Mouse (Mus musculus): ENCODE data around the gene Ppp4r4.

The Ppp4r4 gene

DNA sequence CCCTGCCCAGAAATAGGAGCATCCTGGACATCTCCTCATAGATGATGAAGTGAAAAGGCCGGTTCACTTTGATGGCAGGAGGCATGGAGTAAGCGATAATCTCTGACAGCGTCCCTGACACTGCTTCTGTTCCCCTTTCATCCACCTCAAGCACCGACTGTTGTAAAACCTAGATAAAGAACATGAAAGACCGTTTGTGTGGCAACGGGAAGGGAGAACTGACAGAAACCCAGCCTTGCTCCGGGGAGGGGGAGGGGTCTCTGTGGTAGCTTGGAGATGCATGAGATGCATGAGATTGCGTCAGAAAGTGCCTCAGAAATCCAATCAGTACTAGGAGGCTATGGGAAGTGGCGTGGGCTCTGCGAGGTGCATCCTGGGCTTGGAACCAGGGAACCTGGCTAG is 84.8 kb downstream of the Ppp4r4 start:
- H3K36me3 ChIP-seq (ENCODE audit: insufficient read depth, low read length), result no peaks in the 10 kb centered on the region
- no peak for TF ChIP-seq POU5F1 (IDR thresholded peaks at IDR 0.05; ENCODE audit: borderline replicate concordance, low read length)
- TF ChIP-seq NANOG (IDR thresholded peaks at IDR 0.05; ENCODE audit: borderline replicate concordance, low read length), result no peak
- no peak for TF ChIP-seq CTCF (conservative IDR thresholded peaks at IDR 0.05; ENCODE audit: low read length)
- H3K27me3 ChIP-seq (ENCODE audit: insufficient read depth, low read length), result no peaks in the 10 kb centered on the region
- no peaks in the 10 kb centered on the region for H3K4me1 ChIP-seq (replicated peaks; ENCODE audit: low read depth, low read length)
- H3K4me3 ChIP-seq (replicated peaks; ENCODE audit: low read length), result no peak overlapping the region
- H3K9me3 ChIP-seq (ENCODE audit: low read length), result peaks cover 8% of the 10 kb centered on the region

DNA sequence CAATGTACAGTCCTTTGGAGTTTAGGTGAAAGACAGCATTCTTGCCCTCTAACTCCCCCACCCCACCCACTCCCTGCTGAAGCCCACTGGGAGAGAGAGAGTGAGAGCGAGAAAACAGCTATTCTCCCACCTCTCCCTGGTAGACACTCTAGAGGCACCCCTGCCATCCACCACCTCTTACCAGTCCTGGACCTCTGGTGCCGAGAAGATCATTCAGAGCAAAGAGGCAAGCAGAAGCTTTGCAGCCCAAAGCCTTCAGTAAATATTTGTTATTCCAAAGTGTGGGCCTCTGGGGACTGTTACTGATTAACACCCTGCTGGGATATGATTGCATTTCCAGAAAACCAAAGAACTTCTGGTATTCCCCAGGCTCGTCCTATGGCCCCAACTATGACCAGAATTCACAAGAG is 99.1 kb downstream of the Ppp4r4 start, which contains the start of gene Serpina10:
Serpina10 (minus strand) TSS at position 242 of the 410 bp plus-strand sequence.
- no peaks in the 10 kb centered on the region for H3K4me1 ChIP-seq (replicated peaks; ENCODE audit: low read depth, low read length)
- H3K4me3 ChIP-seq (replicated peaks; ENCODE audit: low read length), result no peak within 1 kb of the TSS
- TF ChIP-seq NANOG (IDR thresholded peaks at IDR 0.05; ENCODE audit: borderline replicate concordance, low read length) (no peak), CTCF (conservative IDR thresholded peaks at IDR 0.05; ENCODE audit: low read length) (no peak), POU5F1 (IDR thresholded peaks at IDR 0.05; ENCODE audit: borderline replicate concordance, low read length) (no peak)
- peaks cover 11% of the 10 kb centered on the region; the same call in 1 of the 2 replicates for H3K27me3 ChIP-seq (ENCODE audit: insufficient read depth, low read length)
- no peaks in the 10 kb centered on the region; the same call in 1 of the 2 replicates for H3K9me3 ChIP-seq (ENCODE audit: low read length)
- H3K36me3 ChIP-seq (ENCODE audit: insufficient read depth, low read length), result no peaks in the 10 kb centered on the region

DNA sequence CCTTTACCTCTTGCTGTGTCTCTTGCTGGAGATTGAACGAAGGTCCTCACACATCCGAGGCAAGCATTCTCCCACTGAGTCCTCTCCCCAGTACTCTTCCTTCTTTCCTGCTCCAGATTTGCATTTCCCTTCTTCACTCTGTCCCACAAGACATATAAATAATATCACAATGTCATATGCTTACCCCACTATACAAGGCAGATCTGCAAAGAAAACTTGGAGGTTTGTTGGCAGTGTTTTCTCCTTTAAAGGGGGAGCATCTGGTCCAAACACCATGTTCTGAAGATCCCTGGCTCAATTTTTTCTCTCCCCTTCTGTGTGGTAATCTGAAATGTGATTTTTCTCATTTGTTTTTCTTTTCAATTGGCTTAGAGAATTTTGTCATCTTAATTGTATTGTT is 102.3 kb downstream of the Ppp4r4 start:
- no peak for TF ChIP-seq CTCF (conservative IDR thresholded peaks at IDR 0.05; ENCODE audit: low read length)
- TF ChIP-seq NANOG (IDR thresholded peaks at IDR 0.05; ENCODE audit: borderline replicate concordance, low read length), result no peak
- TF ChIP-seq POU5F1 (IDR thresholded peaks at IDR 0.05; ENCODE audit: borderline replicate concordance, low read length), result no peak
- Histone ChIP-seq H3K27me3 (ENCODE audit: insufficient read depth, low read length) (peaks cover 2% of the 10 kb centered on the region; the same call in 1 of the 2 replicates), H3K36me3 (ENCODE audit: insufficient read depth, low read length) (no peaks in the 10 kb centered on the region), H3K4me3 (replicated peaks; ENCODE audit: low read length) (no peak overlapping the region), H3K9me3 (ENCODE audit: low read length) (no peaks in the 10 kb centered on the region), H3K4me1 (replicated peaks; ENCODE audit: low read depth, low read length) (no peaks in the 10 kb centered on the region)

DNA sequence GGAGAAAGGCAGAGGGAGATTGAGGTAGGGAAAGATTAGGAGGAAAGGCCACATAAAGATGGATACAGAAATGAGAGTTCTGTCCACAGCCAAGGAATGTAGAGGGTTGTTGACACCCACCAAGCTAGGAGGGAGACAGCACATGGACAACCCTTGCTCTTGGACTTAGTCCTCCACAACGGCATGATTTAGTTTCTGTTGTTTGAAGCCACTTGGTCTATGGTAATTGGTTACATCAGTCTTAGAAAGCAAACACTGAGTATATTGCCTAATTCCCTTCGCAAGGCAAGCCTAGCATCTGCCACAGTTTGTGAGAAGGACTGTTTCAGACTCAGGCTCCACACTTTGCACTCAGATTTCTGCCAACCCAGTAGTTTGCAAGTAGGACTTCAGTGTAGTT is 103.8 kb downstream of the Ppp4r4 start:
- Histone ChIP-seq H3K36me3 (ENCODE audit: insufficient read depth, low read length) (no peaks in the 10 kb centered on the region), H3K9me3 (ENCODE audit: low read length) (no peaks in the 10 kb centered on the region), H3K4me1 (replicated peaks; ENCODE audit: low read depth, low read length) (no peaks in the 10 kb centered on the region), H3K4me3 (replicated peaks; ENCODE audit: low read length) (no peak overlapping the region), H3K27me3 (ENCODE audit: insufficient read depth, low read length) (no peaks in the 10 kb centered on the region)
- TF ChIP-seq NANOG (IDR thresholded peaks at IDR 0.05; ENCODE audit: borderline replicate concordance, low read length) (no peak), POU5F1 (IDR thresholded peaks at IDR 0.05; ENCODE audit: borderline replicate concordance, low read length) (no peak), CTCF (conservative IDR thresholded peaks at IDR 0.05; ENCODE audit: low read length) (no peak)

DNA sequence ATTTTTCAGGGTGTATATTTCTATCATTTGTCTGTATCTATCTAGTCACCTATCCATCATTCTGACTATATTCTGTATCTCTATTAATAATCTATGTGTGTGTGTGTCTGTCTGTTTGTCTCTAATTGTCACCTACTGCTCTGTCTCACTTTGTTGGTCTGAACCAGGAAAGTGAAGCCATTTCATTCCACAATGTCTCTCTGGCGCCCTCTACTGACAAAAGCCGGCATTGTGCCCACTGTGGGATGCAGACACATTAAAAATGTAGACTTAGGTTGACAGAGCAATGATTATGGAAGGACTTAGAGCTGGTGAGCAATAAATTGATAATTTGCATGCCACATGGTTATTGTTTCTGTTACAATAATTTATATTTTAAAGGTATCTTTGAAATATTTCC is 111.3 kb downstream of the Ppp4r4 start:
- no peak overlapping the region for H3K4me3 ChIP-seq (replicated peaks; ENCODE audit: low read length)
- no peaks in the 10 kb centered on the region for H3K27me3 ChIP-seq (ENCODE audit: insufficient read depth, low read length)
- no peak for TF ChIP-seq NANOG (IDR thresholded peaks at IDR 0.05; ENCODE audit: borderline replicate concordance, low read length)
- TF ChIP-seq CTCF (conservative IDR thresholded peaks at IDR 0.05; ENCODE audit: low read length), result peak; percentile 100
- no peak for TF ChIP-seq POU5F1 (IDR thresholded peaks at IDR 0.05; ENCODE audit: borderline replicate concordance, low read length)
- no peaks in the 10 kb centered on the region for H3K36me3 ChIP-seq (ENCODE audit: insufficient read depth, low read length)
- no peaks in the 10 kb centered on the region for H3K9me3 ChIP-seq (ENCODE audit: low read length)
- no peaks in the 10 kb centered on the region for H3K4me1 ChIP-seq (replicated peaks; ENCODE audit: low read depth, low read length)

DNA sequence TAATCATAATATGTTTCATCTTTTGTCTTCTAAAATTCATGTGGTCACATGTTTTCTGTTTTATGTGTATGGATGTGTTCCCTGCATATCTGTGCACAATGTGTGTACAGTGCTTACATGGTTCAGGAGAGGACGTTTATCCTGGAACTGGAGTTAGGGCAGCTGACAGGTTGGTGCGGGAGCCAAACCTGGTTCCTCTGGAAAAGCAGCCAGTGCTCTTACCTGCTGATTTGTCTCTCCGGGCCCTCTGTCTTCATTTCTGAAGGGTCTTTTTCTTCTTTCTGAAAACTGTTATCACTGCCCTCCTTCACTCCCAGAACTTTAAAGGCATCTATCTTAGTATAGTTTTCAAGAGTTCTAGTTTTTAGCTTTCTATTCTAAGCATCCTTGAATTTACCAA is 111.7 kb downstream of the Ppp4r4 start:
- no peaks in the 10 kb centered on the region for H3K4me1 ChIP-seq (replicated peaks; ENCODE audit: low read depth, low read length)
- H3K9me3 ChIP-seq (ENCODE audit: low read length), result no peaks in the 10 kb centered on the region
- TF ChIP-seq NANOG (IDR thresholded peaks at IDR 0.05; ENCODE audit: borderline replicate concordance, low read length) (no peak), POU5F1 (IDR thresholded peaks at IDR 0.05; ENCODE audit: borderline replicate concordance, low read length) (no peak), CTCF (conservative IDR thresholded peaks at IDR 0.05; ENCODE audit: low read length) (no peak)
- H3K4me3 ChIP-seq (replicated peaks; ENCODE audit: low read length), result no peak overlapping the region
- no peaks in the 10 kb centered on the region for H3K27me3 ChIP-seq (ENCODE audit: insufficient read depth, low read length)
- H3K36me3 ChIP-seq (ENCODE audit: insufficient read depth, low read length), result no peaks in the 10 kb centered on the region

DNA sequence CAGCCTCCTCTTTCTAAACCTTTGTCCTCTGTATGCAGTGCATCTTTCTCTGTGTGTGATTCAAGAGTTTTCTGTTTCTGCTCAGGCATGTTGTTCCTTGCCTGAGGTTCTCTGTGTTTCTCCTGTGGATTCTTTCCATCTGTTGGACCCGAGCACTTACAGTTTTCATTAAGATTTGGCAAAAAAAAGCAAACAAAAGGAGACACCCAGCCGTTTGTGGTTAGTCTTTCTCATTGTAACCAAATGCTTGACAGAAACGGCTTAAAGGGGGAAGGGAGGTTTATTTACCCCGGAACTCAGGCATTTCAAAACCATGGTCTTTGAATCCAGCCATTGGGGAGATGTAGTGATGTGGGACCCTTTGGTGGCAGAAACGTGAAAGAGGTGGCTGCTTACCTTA is 112.5 kb downstream of the Ppp4r4 start:
- H3K36me3 ChIP-seq (ENCODE audit: insufficient read depth, low read length), result no peaks in the 10 kb centered on the region

DNA sequence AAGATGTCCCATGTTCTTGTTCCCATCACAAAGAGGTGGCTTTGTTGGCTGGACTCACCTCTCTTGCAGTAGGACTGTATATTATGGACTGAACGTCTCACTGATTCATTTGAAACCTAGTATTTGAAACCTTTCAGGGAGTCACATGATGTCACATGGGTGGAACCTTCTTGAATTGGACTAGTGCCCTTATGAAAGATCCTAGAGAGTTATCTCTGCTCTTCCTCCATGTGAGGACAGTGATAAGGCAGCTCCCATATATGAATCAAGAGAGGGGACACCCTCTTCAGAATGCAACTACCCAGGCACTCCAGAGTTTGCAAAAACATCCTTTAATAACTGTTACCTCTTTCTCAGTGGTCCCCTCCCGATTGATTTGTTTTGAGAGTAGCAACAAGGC is 114.2 kb downstream of the Ppp4r4 start:
- Histone ChIP-seq H3K27me3 (ENCODE audit: insufficient read depth, low read length) (no peaks in the 10 kb centered on the region), H3K4me3 (replicated peaks; ENCODE audit: low read length) (no peak overlapping the region), H3K4me1 (replicated peaks; ENCODE audit: low read depth, low read length) (no peaks in the 10 kb centered on the region), H3K9me3 (ENCODE audit: low read length) (no peaks in the 10 kb centered on the region), H3K36me3 (ENCODE audit: insufficient read depth, low read length) (no peaks in the 10 kb centered on the region)
- TF ChIP-seq CTCF (conservative IDR thresholded peaks at IDR 0.05; ENCODE audit: low read length) (no peak), POU5F1 (IDR thresholded peaks at IDR 0.05; ENCODE audit: borderline replicate concordance, low read length) (no peak), NANOG (IDR thresholded peaks at IDR 0.05; ENCODE audit: borderline replicate concordance, low read length) (no peak)

More for the DNA sequence above, 112.5 kb downstream of the Ppp4r4 start:
- TF ChIP-seq POU5F1 (IDR thresholded peaks at IDR 0.05; ENCODE audit: borderline replicate concordance, low read length), result no peak
- no peak for TF ChIP-seq CTCF (conservative IDR thresholded peaks at IDR 0.05; ENCODE audit: low read length)
- TF ChIP-seq NANOG (IDR thresholded peaks at IDR 0.05; ENCODE audit: borderline replicate concordance, low read length), result no peak
- no peaks in the 10 kb centered on the region for H3K27me3 ChIP-seq (ENCODE audit: insufficient read depth, low read length)
- H3K4me3 ChIP-seq (replicated peaks; ENCODE audit: low read length), result no peak overlapping the region
- H3K4me1 ChIP-seq (replicated peaks; ENCODE audit: low read depth, low read length), result no peaks in the 10 kb centered on the region
- no peaks in the 10 kb centered on the region for H3K9me3 ChIP-seq (ENCODE audit: low read length)

DNA sequence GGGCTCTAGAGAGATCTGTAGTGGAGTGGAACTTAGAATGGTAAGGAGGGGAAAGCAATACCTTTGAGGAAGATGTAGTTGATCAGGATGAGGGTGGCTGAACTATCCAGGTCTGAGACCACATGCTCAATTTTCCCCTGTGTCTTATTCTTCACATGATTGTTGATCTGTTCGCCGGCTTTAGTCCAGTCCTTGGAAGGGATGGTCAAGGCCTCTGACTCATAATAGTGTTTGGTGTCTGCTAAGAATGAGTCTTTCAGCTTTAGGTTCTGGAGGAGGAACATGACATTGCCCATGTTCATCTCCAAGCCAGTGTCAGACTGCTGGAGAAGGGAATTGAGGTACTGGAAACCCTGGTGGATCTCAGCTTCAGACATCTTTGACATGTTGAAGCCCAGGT is 121.8 kb downstream of the Ppp4r4 start:
- TF ChIP-seq POU5F1 (IDR thresholded peaks at IDR 0.05; ENCODE audit: borderline replicate concordance, low read length), result no peak
- H3K27me3 ChIP-seq (ENCODE audit: insufficient read depth, low read length), result no peaks in the 10 kb centered on the region
- no peaks in the 10 kb centered on the region for H3K4me1 ChIP-seq (replicated peaks; ENCODE audit: low read depth, low read length)
- no peaks in the 10 kb centered on the region for H3K9me3 ChIP-seq (ENCODE audit: low read length)
- no peak overlapping the region for H3K4me3 ChIP-seq (replicated peaks; ENCODE audit: low read length)
- H3K36me3 ChIP-seq (ENCODE audit: insufficient read depth, low read length), result no peaks in the 10 kb centered on the region
